Mouse (Mus musculus): ENCODE measurements around the gene Zfp534.
"Not testable (repeated sequence)": the region's sequence is repeated elsewhere in the genome, so short reads cannot be mapped to it uniquely, and the experiment has no call there.

Zfp534 gene

GRCm38 (mm10) chr4:147702453-147702852 is at the start of gene Zfp534:
Gene Zfp534, minus strand, starts transcription at chr4:147702553.
- not testable (repeated sequence) for DNase-seq (ENCODE audit: extremely low read depth, low read depth, low spot score)

GRCm38 (mm10) chr4:147746255-147746654 is 43.9 kb upstream of the Zfp534 start:
- DNase-seq (ENCODE audit: extremely low read depth, low read depth, low spot score): not testable (repeated sequence)

GRCm38 (mm10) chr4:147738636-147739369 is 36.5 kb upstream of the Zfp534 start:
- not testable (repeated sequence) for DNase-seq (ENCODE audit: extremely low read depth, low read depth, low spot score)

- DNase-seq (ENCODE audit: extremely low read depth, low read depth, low spot score): not testable (repeated sequence)
Measured at GRCm38 (mm10) chr4:147655245-147655644, 47.1 kb downstream of the Zfp534 start.

- not testable (repeated sequence) for DNase-seq (ENCODE audit: extremely low read depth, low read depth, low spot score)
Measured at GRCm38 (mm10) chr4:147647407-147647806, 54.9 kb downstream of the Zfp534 start.

- DNase-seq (ENCODE audit: extremely low read depth, low read depth, low spot score): not testable (repeated sequence)
Measured at GRCm38 (mm10) chr4:147642413-147642812, 59.9 kb downstream of the Zfp534 start, which contains the start of gene Zfp979. Gene Zfp979, minus strand, starts transcription at chr4:147642513.

GRCm38 (mm10) chr4:147641932-147642331 is 60.4 kb downstream of the Zfp534 start:
- not testable (repeated sequence) for DNase-seq (ENCODE audit: extremely low read depth, low read depth, low spot score)

GRCm38 (mm10) chr4:147633818-147634262 is 68.5 kb downstream of the Zfp534 start:
- not testable (repeated sequence) for DNase-seq (ENCODE audit: extremely low read depth, low read depth, low spot score)
